In the genomic region with DNA sequence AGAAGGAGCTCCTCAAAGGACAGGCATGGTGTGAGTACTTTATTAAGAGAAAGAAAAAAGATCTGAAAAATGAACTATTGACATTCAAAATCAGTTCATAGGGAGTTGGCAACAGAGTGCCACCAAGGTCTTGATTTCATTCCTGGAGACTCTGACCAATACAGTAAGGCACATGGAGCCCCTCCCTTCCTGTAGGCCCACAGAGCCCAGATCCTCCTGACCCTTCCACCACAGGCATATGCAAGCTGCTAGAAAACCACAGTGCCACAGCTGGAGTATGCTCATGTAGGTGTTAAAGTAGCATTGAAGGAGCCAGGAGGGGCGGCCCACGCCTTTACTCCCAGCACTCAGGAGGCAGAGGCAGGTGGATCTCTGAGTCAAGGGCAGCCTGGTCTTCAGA, we compare ENCODE assay signal across 15 mouse cellular contexts.
A peak's percentile ranks its signal among the peaks of the same experiment; 100 is the strongest.
DNase-seq lines count a peak whose midpoint lies in the region; ATAC-seq and TF ChIP-seq lines count a peak whose summit lies in the region.
"Had no signal": no experiment of that assay in that cellular context is flagged by ENCODE, and none has a peak within 500 bp of the region (broad histone marks: within the 10 kb centered on the region; RNA-seq: fewer than 3 reads in every experiment).

No protein-coding gene starts in this region.

- no peak overlapping the region for H3K4me2 ChIP-seq in forebrain, embryonic 15.5 days (replicated peaks)
- H3K4me2 ChIP-seq in hindbrain, postnatal 0 days (ENCODE audit: low read depth, low read length): no peak overlapping the region
- H3K4me2 ChIP-seq in neural tube, embryonic 15.5 days: no peak overlapping the region
- no peak overlapping the region for H3K4me2 ChIP-seq in kidney, embryonic 15.5 days
- H3K4me2 ChIP-seq: embryonic facial prominence, embryonic 12.5 days; heart, embryonic 15.5 days; liver, embryonic 13.5 days had no signal

- peaks cover 17% of the 10 kb centered on the region for H3K4me1 ChIP-seq in forebrain, embryonic 15.5 days
- peaks cover 6% of the 10 kb centered on the region; the same call in 1 of the 2 replicates for H3K4me1 ChIP-seq in hindbrain, postnatal 0 days (ENCODE audit: insufficient read depth, low read length)
- H3K4me1 ChIP-seq in neural tube, embryonic 15.5 days: 0 out of 2 replicates have a peak, but pooled peaks cover 2% of the 10 kb centered on the region
- H3K4me1 ChIP-seq in kidney, embryonic 15.5 days: peaks cover 8% of the 10 kb centered on the region
- H3K4me1 ChIP-seq: embryonic facial prominence, embryonic 12.5 days; heart, embryonic 15.5 days; liver, embryonic 13.5 days had no signal

- no peak for DNase-seq in cerebellum, postnatal 25 days
- no peak for DNase-seq in hindbrain, postnatal 0 days (ENCODE audit: low spot score)
- no peak for DNase-seq in thymus, postnatal 4 days
- DNase-seq: adrenal gland, adult 2 months; gastrocnemius, postnatal 36 days; liver, embryonic 13.5 days had no signal

- ATAC-seq in cerebellum, adult (ENCODE audit: insufficient number of reproducible peaks, low FRiP score, low TSS enrichment): 0 out of 2 replicates have a peak, but pooled peaks have one; percentile 5
- peak; percentile 28 for ATAC-seq in forebrain, embryonic 15.5 days (replicated peaks)
- ATAC-seq in hindbrain, postnatal 0 days: no peak
- 0 out of 2 replicates have a peak, but pooled peaks have one; percentile 9 for ATAC-seq in neural tube, embryonic 15.5 days (ENCODE audit: low FRiP score)
- no peak for ATAC-seq in kidney, embryonic 15.5 days (replicated peaks; ENCODE audit: low FRiP score)
- no peak for ATAC-seq in granulocyte monocyte progenitor cell, adult 5-6 weeks (replicated peaks; ENCODE audit: poor library complexity, severe bottlenecking)
- ATAC-seq: lung, postnatal 0 days; Patski had no signal

- TF ChIP-seq CTCF in hindbrain, postnatal 0 days (IDR thresholded peaks at IDR 0.05; ENCODE audit: low read depth): no peak

- no peaks in the 10 kb centered on the region for H3K27me3 ChIP-seq in forebrain, embryonic 15.5 days
- H3K27me3 ChIP-seq in hindbrain, postnatal 0 days (ENCODE audit: insufficient read depth, low read length): no peaks in the 10 kb centered on the region
- no peaks in the 10 kb centered on the region for H3K27me3 ChIP-seq in neural tube, embryonic 15.5 days (replicated peaks)
- H3K27me3 ChIP-seq in kidney, embryonic 15.5 days: no peaks in the 10 kb centered on the region
- H3K27me3 ChIP-seq: embryonic facial prominence, embryonic 12.5 days; heart, embryonic 15.5 days; liver, embryonic 13.5 days; Patski had no signal

- H3K36me3 ChIP-seq in forebrain, embryonic 15.5 days: no peaks in the 10 kb centered on the region
- H3K36me3 ChIP-seq in hindbrain, postnatal 0 days (ENCODE audit: insufficient read depth, low read length): no peaks in the 10 kb centered on the region
- H3K36me3 ChIP-seq in neural tube, embryonic 15.5 days: no peaks in the 10 kb centered on the region
- no peaks in the 10 kb centered on the region for H3K36me3 ChIP-seq in kidney, embryonic 15.5 days
- H3K36me3 ChIP-seq: embryonic facial prominence, embryonic 12.5 days; heart, embryonic 15.5 days; liver, embryonic 13.5 days had no signal

- H3K27ac ChIP-seq in forebrain, embryonic 15.5 days (replicated peaks): peak overlapping the region; percentile 80
- peak overlapping the region; percentile 33; the same call in 1 of the 2 replicates for H3K27ac ChIP-seq in hindbrain, postnatal 0 days
- H3K27ac ChIP-seq in neural tube, embryonic 15.5 days (replicated peaks): no peak overlapping the region
- H3K27ac ChIP-seq in kidney, embryonic 15.5 days: no peak overlapping the region
- H3K27ac ChIP-seq: embryonic facial prominence, embryonic 12.5 days; heart, embryonic 15.5 days; liver, embryonic 13.5 days had no signal

- H3K4me3 ChIP-seq in forebrain, embryonic 15.5 days: no peak overlapping the region
- H3K4me3 ChIP-seq in hindbrain, postnatal 0 days (ENCODE audit: low read length): no peak overlapping the region
- H3K4me3 ChIP-seq in neural tube, embryonic 15.5 days (replicated peaks): no peak overlapping the region
- no peak overlapping the region for H3K4me3 ChIP-seq in kidney, embryonic 15.5 days (replicated peaks)
- H3K4me3 ChIP-seq: embryonic facial prominence, embryonic 12.5 days; heart, embryonic 15.5 days; liver, embryonic 13.5 days had no signal

- no peaks in the 10 kb centered on the region for H3K9me3 ChIP-seq in forebrain, embryonic 15.5 days
- H3K9me3 ChIP-seq in hindbrain, postnatal 0 days (ENCODE audit: low read length): no peaks in the 10 kb centered on the region
- no peaks in the 10 kb centered on the region for H3K9me3 ChIP-seq in neural tube, embryonic 15.5 days (replicated peaks)
- H3K9me3 ChIP-seq in kidney, embryonic 15.5 days (replicated peaks): no peaks in the 10 kb centered on the region
- H3K9me3 ChIP-seq: embryonic facial prominence, embryonic 12.5 days; heart, embryonic 15.5 days; liver, embryonic 13.5 days had no signal

- WGBS in forebrain, embryonic 15.5 days: 87% methylated on average over 2 of the region's 2 CpGs
- WGBS in hindbrain, postnatal 0 days: 94% methylated on average over 2 of the region's 2 CpGs
- 94% methylated on average over 2 of the region's 2 CpGs for WGBS in neural tube, embryonic 15.5 days
- 100% methylated on average over 2 of the region's 2 CpGs for WGBS in kidney, embryonic 15.5 days

- H3K9ac ChIP-seq in forebrain, embryonic 15.5 days (replicated peaks): no peak overlapping the region
- H3K9ac ChIP-seq in hindbrain, postnatal 0 days (replicated peaks; ENCODE audit: low read length): no peak overlapping the region
- H3K9ac ChIP-seq in neural tube, embryonic 15.5 days (replicated peaks): no peak overlapping the region
- no peak overlapping the region for H3K9ac ChIP-seq in kidney, embryonic 15.5 days
- H3K9ac ChIP-seq: embryonic facial prominence, embryonic 12.5 days; heart, embryonic 15.5 days; liver, embryonic 13.5 days had no signal

Comparison
In these comparisons a context has a peak if more than half of its experiments do, and no peak if none do; other contexts are left out.
1. ATAC-seq: peak in cerebellum, adult (single experiment), forebrain, embryonic 15.5 days (single experiment) and neural tube, embryonic 15.5 days (single experiment); none in hindbrain, postnatal 0 days (single experiment), kidney, embryonic 15.5 days (single experiment) and granulocyte monocyte progenitor cell, adult 5-6 weeks (single experiment).
2. H3K27ac ChIP-seq: peak in forebrain, embryonic 15.5 days (single experiment) and hindbrain, postnatal 0 days (single experiment); none in neural tube, embryonic 15.5 days (single experiment) and kidney, embryonic 15.5 days (single experiment).